Mouse (Mus musculus): ENCODE data around the gene Ildr1.

The Ildr1 gene

GRCm38 (mm10) chr16:36700484-36700883 lies 6.7 kb downstream of the Ildr1 start:
- no peak for DNase-seq (ENCODE audit: low spot score)

- DNase-seq (ENCODE audit: low spot score) = no peak
Observed at GRCm38 (mm10) chr16:36707702-36708423, 14.1 kb downstream of the Ildr1 start.

GRCm38 (mm10) chr16:36708751-36709150 lies 15.0 kb downstream of the Ildr1 start:
- DNase-seq (ENCODE audit: low spot score) = no peak

GRCm38 (mm10) chr16:36709405-36709804 lies 15.6 kb downstream of the Ildr1 start:
- DNase-seq (ENCODE audit: low spot score) = no peak

- DNase-seq (ENCODE audit: low spot score) = no peak
Observed at GRCm38 (mm10) chr16:36710794-36711193, 17.0 kb downstream of the Ildr1 start.

GRCm38 (mm10) chr16:36711760-36712159 lies 18.0 kb downstream of the Ildr1 start:
- no peak for DNase-seq (ENCODE audit: low spot score)

- no peak for DNase-seq (ENCODE audit: low spot score)
Observed at GRCm38 (mm10) chr16:36717481-36717880, 23.7 kb downstream of the Ildr1 start.

- DNase-seq (ENCODE audit: low spot score) = no peak
Observed at GRCm38 (mm10) chr16:36718637-36719036, 24.9 kb downstream of the Ildr1 start.

GRCm38 (mm10) chr16:36720194-36721055 lies 26.6 kb downstream of the Ildr1 start:
- DNase-seq (ENCODE audit: low spot score) = no peak

GRCm38 (mm10) chr16:36722739-36723138 lies 29.0 kb downstream of the Ildr1 start:
- no peak for DNase-seq (ENCODE audit: low spot score)

- no peak for DNase-seq (ENCODE audit: low spot score)
Observed at GRCm38 (mm10) chr16:36723880-36724443, 30.2 kb downstream of the Ildr1 start.

- DNase-seq (ENCODE audit: low spot score) = no peak
Observed at GRCm38 (mm10) chr16:36728959-36729358, 35.2 kb downstream of the Ildr1 start.

GRCm38 (mm10) chr16:36732572-36732971 lies 38.8 kb downstream of the Ildr1 start:
- DNase-seq (ENCODE audit: low spot score) = no peak

GRCm38 (mm10) chr16:36733827-36734226 lies 40.0 kb downstream of the Ildr1 start:
- no peak for DNase-seq (ENCODE audit: low spot score)

- no peak for DNase-seq (ENCODE audit: low spot score)
Observed at GRCm38 (mm10) chr16:36735421-36735820, 41.6 kb downstream of the Ildr1 start.

- DNase-seq (ENCODE audit: low spot score) = no peak
Observed at GRCm38 (mm10) chr16:36739404-36739930, 45.7 kb downstream of the Ildr1 start.

GRCm38 (mm10) chr16:36743580-36743979 lies 49.8 kb downstream of the Ildr1 start:
- no peak for DNase-seq (ENCODE audit: low spot score)

GRCm38 (mm10) chr16:36747068-36747467 lies 53.3 kb downstream of the Ildr1 start:
- no peak for DNase-seq (ENCODE audit: low spot score)

- DNase-seq (ENCODE audit: low spot score) = no peak
Observed at GRCm38 (mm10) chr16:36747767-36748166, 54.0 kb downstream of the Ildr1 start.

- DNase-seq (ENCODE audit: low spot score) = no peak
Observed at GRCm38 (mm10) chr16:36751979-36752378, 58.2 kb downstream of the Ildr1 start.

- DNase-seq (ENCODE audit: low spot score) = no peak
Observed at GRCm38 (mm10) chr16:36770191-36770771, 76.5 kb downstream of the Ildr1 start.

GRCm38 (mm10) chr16:36770830-36771229 lies 77.1 kb downstream of the Ildr1 start:
- DNase-seq (ENCODE audit: low spot score) = no peak
